Mouse (Mus musculus): ENCODE results near the gene Prcp. TPM values are rescaled to one million over a fixed set of nuclear protein-coding genes. Genes with fewer than 3 reads are reported as not detected.

Prcp gene
- total and polyA plus RNA-seq, 3 experiments, result 20.1 to 28.9 (median 27.8) TPM

- Histone ChIP-seq H3K79me2 (replicated peaks; ENCODE audit: control insufficient read depth, extremely low read depth, insufficient read depth, poor library complexity, severe bottlenecking) (no peaks in the 10 kb centered on the region), H3K9me3 (replicated peaks; ENCODE audit: low read length) (no peaks in the 10 kb centered on the region), H3K27me3 (replicated peaks) (no peaks in the 10 kb centered on the region), H3K4me2 (ENCODE audit: insufficient read depth, low read depth, poor library complexity, severe bottlenecking) (no peak overlapping the region), H3K36me3 (replicated peaks in 1 of 2; ENCODE audit: control insufficient read depth in 1 of 2, insufficient read depth in 1 of 2, low read length in 1 of 2) (no peaks in the 10 kb centered on the region), H3K4me3 (replicated peaks in 1 of 3; ENCODE audit: low read depth in 2 of 3, low read length in 2 of 3, poor library complexity in 1 of 3) (no peak overlapping the region), H3K9ac (ENCODE audit: insufficient read depth, low read depth) (no peak overlapping the region), H3K27ac (ENCODE audit: insufficient read depth, low read depth) (no peak overlapping the region), H3K4me1 (ENCODE audit: control insufficient read depth in 1 of 2, insufficient read depth in 2 of 2) (peaks cover 0 to 3% of the 10 kb centered on the region in 2 experiments; a peak in 1 of 4 replicates)
- peak; percentile 27 for DNase-seq (ENCODE audit: extremely low read depth)
- TF ChIP-seq SMC3 (IDR thresholded peaks at IDR 0.05; ENCODE audit: low read depth, low read length), result peak; percentile 75
- TF ChIP-seq PAX5 (IDR thresholded peaks at IDR 0.05; ENCODE audit: low read length), result no peak
- TF ChIP-seq E2F4 (IDR thresholded peaks at IDR 0.05; ENCODE audit: insufficient replicate concordance, low read depth, low read length), result no peak
- TF ChIP-seq RAD21 (IDR thresholded peaks at IDR 0.05; ENCODE audit: low read depth, low read length), result peak; percentile 66
- peak; percentile 28 to 72; a peak in 3 of 4 replicates for TF ChIP-seq CTCF (conservative IDR thresholded peaks at IDR 0.05 in 1 of 2, IDR thresholded peaks at IDR 0.05 in 1 of 2; ENCODE audit: low read depth in 2 of 2, low read length in 2 of 2)
- no peak for TF ChIP-seq MAX (IDR thresholded peaks at IDR 0.05; ENCODE audit: low read length)
- TF ChIP-seq EP300 (IDR thresholded peaks at IDR 0.05; ENCODE audit: low read length), result no peak
- no peak for TF ChIP-seq ZMIZ1 (IDR thresholded peaks at IDR 0.05; ENCODE audit: low read depth, low read length)
- TF ChIP-seq NELFE (IDR thresholded peaks at IDR 0.05; ENCODE audit: low read depth, low read length), result no peak
- TF ChIP-seq MXI1 (IDR thresholded peaks at IDR 0.05; ENCODE audit: low read depth, low read length), result no peak
- TF ChIP-seq JUN (IDR thresholded peaks at IDR 0.05; ENCODE audit: insufficient read depth, low read depth, low read length), result no peak
- in situ Hi-C loops (cut with MboI; ENCODE audit: low pct_ligation_motif_present, low pct_unique_long_range_greater_than_20kb, low sequenced_read_pairs), result loop anchor here (10.0 kb wide), 1 partner anchor 73 kb away; no protein-coding TSS in a partner anchor
- dilution Hi-C loops (cut with MboI; ENCODE audit: extremely low pct_ligation_motif_present, extremely low pct_unique_long_range_greater_than_20kb, low sequenced_read_pairs), result no loop called here
These were observed 93.3 kb downstream of the Prcp start for GRCm38 (mm10) chr7:92967381-92968127.

GRCm38 (mm10) chr7:92977429-92977828, 103.2 kb downstream of the Prcp start:
- Histone ChIP-seq H3K4me1 (ENCODE audit: control insufficient read depth in 1 of 2, insufficient read depth in 2 of 2) (no peaks in the 10 kb centered on the region), H3K9ac (ENCODE audit: insufficient read depth, low read depth) (no peak overlapping the region), H3K27me3 (replicated peaks) (no peaks in the 10 kb centered on the region), H3K4me2 (ENCODE audit: insufficient read depth, low read depth, poor library complexity, severe bottlenecking) (no peak overlapping the region), H3K4me3 (replicated peaks in 1 of 3; ENCODE audit: low read depth in 2 of 3, low read length in 2 of 3, poor library complexity in 1 of 3) (no peak overlapping the region), H3K79me2 (replicated peaks; ENCODE audit: control insufficient read depth, extremely low read depth, insufficient read depth, poor library complexity, severe bottlenecking) (no peaks in the 10 kb centered on the region), H3K9me3 (replicated peaks; ENCODE audit: low read length) (no peaks in the 10 kb centered on the region), H3K36me3 (replicated peaks in 1 of 2; ENCODE audit: control insufficient read depth in 1 of 2, insufficient read depth in 1 of 2, low read length in 1 of 2) (no peaks in the 10 kb centered on the region), H3K27ac (ENCODE audit: insufficient read depth, low read depth) (no peak overlapping the region)
- in situ Hi-C loops (cut with MboI; ENCODE audit: low pct_ligation_motif_present, low pct_unique_long_range_greater_than_20kb, low sequenced_read_pairs) (no loop called here), dilution Hi-C loops (cut with MboI; ENCODE audit: extremely low pct_ligation_motif_present, extremely low pct_unique_long_range_greater_than_20kb, low sequenced_read_pairs) (no loop called here)
- no peak for TF ChIP-seq EP300 (IDR thresholded peaks at IDR 0.05; ENCODE audit: low read length)
- TF ChIP-seq JUN (IDR thresholded peaks at IDR 0.05; ENCODE audit: insufficient read depth, low read depth, low read length), result no peak
- TF ChIP-seq RAD21 (IDR thresholded peaks at IDR 0.05; ENCODE audit: low read depth, low read length), result no peak
- no peak for TF ChIP-seq PAX5 (IDR thresholded peaks at IDR 0.05; ENCODE audit: low read length)
- TF ChIP-seq ZKSCAN1 (IDR thresholded peaks at IDR 0.05; ENCODE audit: borderline replicate concordance, low read depth, low read length), result no peak
- no peak for TF ChIP-seq TCF12 (IDR thresholded peaks at IDR 0.05; ENCODE audit: low read depth, low read length)
- DNase-seq (ENCODE audit: extremely low read depth), result no peak

All from CH12.LX (cell line).